Mouse (Mus musculus): ENCODE data around the gene Nudcd2. TPM values are rescaled to one million over a fixed set of nuclear protein-coding genes. Genes with fewer than 3 reads are reported as not detected.

Gene Nudcd2
- 91.4 and 95.0 TPM in 2 replicates for polyA plus RNA-seq (2015; fragmentation: Nextera tagmentation; extraction: Ambion mirVana)

GRCm38 (mm10) chr11:40733339-40734174, at the start of gene Nudcd2, which contains the start of gene Hmmr:
Nudcd2 (plus strand) TSS chr11:40733667.
Hmmr (minus strand) TSS chr11:40733422.

GRCm38 (mm10) chr11:40695103-40695502, 38.4 kb upstream of the Nudcd2 start, which contains the start of gene Mat2b:
Mat2b (minus strand) TSS chr11:40695203.

GRCm38 (mm10) chr11:40755109-40755627, 21.7 kb downstream of the Nudcd2 start, which contains the start of gene Ccng1:
Ccng1 (minus strand) TSS chr11:40755311.

Other genes starting within 250 kb of the Nudcd2 start
- gene Mat2b, start 38.5 kb upstream of the Nudcd2 start, polyA plus RNA-seq (2015; fragmentation: Nextera tagmentation; extraction: Ambion mirVana), result 98.7 and 101 TPM in 2 replicates
- 48.8 and 55.2 TPM in 2 replicates for gene Hmmr, start 245 bp upstream of the Nudcd2 start, polyA plus RNA-seq (2015; fragmentation: Nextera tagmentation; extraction: Ambion mirVana)
- 22.5 and 24.0 TPM in 2 replicates for gene Ccng1, start 21.6 kb downstream of the Nudcd2 start, polyA plus RNA-seq (2015; fragmentation: Nextera tagmentation; extraction: Ambion mirVana)

Data from spleen, postnatal 0 days (tissue).